Mouse (Mus musculus): ENCODE data around the gene Cdk2ap1. TPM values are rescaled to one million over a fixed set of nuclear protein-coding genes. Genes with fewer than 3 reads are reported as not detected.
"Not testable (repeated sequence)": the region's sequence is repeated elsewhere in the genome, so short reads cannot be mapped to it uniquely, and the experiment has no call there.

Cdk2ap1 gene
- polyA plus RNA-seq (2016; fragmentation: Nextera tagmentation; extraction: Ambion mirVana): 61.2 and 69.9 TPM in 2 replicates

DNA sequence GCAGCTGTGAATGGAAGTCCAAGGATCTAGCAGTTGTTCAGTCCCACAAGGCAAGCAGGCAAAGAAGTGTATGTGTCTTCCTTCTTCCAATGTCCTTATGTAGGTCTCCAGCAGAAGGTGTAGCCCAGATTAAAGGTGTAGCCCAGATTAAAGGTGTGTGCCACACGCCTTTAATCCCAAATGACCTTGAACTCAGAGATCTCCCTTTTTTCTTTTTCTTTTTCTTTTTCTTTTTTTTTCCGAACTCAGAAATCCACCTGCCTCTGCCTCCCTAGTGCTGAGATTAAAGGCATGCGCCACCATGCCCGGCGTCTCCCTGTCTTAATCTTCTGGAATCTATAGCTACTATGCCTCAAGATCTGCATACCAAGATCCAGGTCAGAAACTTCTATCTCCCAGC is at the start of gene Cdk2ap1:
Gene Cdk2ap1, minus strand, starts transcription at position 101 of the 400 bp plus-strand sequence.
- WGBS: 89% methylated on average over 5 of the region's 5 CpGs
- H3K4me3 ChIP-seq, H3K9ac ChIP-seq: not testable (repeated sequence)

GRCm38 (mm10) chr5:124412163-124412562 is 49.3 kb upstream of the Cdk2ap1 start:
- 80% methylated on average over 5 of the region's 5 CpGs for WGBS
- H3K4me3 ChIP-seq: no peak overlapping the region
- H3K9ac ChIP-seq: no peak overlapping the region
- peaks cover 4% of the 10 kb centered on the region for H3K4me1 ChIP-seq (replicated peaks)
- no peak overlapping the region for H3K4me2 ChIP-seq
- ATAC-seq (ENCODE audit: insufficient number of reproducible peaks, low FRiP score): no peak
- no peaks in the 10 kb centered on the region for H3K27me3 ChIP-seq (replicated peaks)
- H3K27ac ChIP-seq (ENCODE audit: poor library complexity, severe bottlenecking): no peak overlapping the region
- H3K9me3 ChIP-seq (replicated peaks): no peaks in the 10 kb centered on the region
- H3K36me3 ChIP-seq: peaks cover 54% of the 10 kb centered on the region

More for the DNA sequence above, at the start of gene Cdk2ap1:
- not testable (repeated sequence) for H3K9me3 ChIP-seq (replicated peaks); ATAC-seq (ENCODE audit: insufficient number of reproducible peaks, low FRiP score); H3K4me1 ChIP-seq (replicated peaks); H3K36me3 ChIP-seq; H3K27ac ChIP-seq (ENCODE audit: poor library complexity, severe bottlenecking); H3K4me2 ChIP-seq; H3K27me3 ChIP-seq (replicated peaks)

GRCm38 (mm10) chr5:124410808-124411207 is 47.9 kb upstream of the Cdk2ap1 start:
- H3K36me3 ChIP-seq: peaks cover 65% of the 10 kb centered on the region
- H3K4me1 ChIP-seq (replicated peaks): no peaks in the 10 kb centered on the region

DNA sequence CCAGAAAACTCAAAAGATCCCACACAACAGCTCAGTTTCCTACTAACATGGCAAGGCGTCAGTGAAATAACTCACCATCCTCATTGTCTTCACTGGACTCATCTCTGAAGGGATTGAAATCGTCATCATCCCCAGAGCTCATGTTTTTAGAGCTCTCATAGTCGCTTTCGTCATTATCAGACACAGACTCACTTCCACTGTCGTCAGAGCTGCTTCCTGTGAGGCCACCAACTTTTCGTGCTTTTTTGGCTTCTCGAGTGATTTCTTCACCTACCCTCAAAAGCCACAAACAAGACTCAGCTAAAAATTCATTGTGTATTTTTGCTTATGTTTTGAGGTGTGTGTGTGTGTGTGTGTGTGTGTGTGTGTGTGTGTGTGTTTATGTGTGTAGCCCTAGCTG is 30.8 kb upstream of the Cdk2ap1 start:
- no peaks in the 10 kb centered on the region for H3K9me3 ChIP-seq (replicated peaks)
- H3K4me1 ChIP-seq (replicated peaks): no peaks in the 10 kb centered on the region
- H3K4me2 ChIP-seq: no peak overlapping the region
- ATAC-seq (ENCODE audit: insufficient number of reproducible peaks, low FRiP score): no peak
- peaks cover 71% of the 10 kb centered on the region for H3K36me3 ChIP-seq
- no peak overlapping the region for H3K9ac ChIP-seq
- no peak overlapping the region for H3K27ac ChIP-seq (ENCODE audit: poor library complexity, severe bottlenecking)
- 78% methylated on average over 7 of the region's 7 CpGs for WGBS
- no peak overlapping the region for H3K4me3 ChIP-seq
- H3K27me3 ChIP-seq (replicated peaks): no peaks in the 10 kb centered on the region

More at GRCm38 (mm10) chr5:124410808-124411207, 47.9 kb upstream of the Cdk2ap1 start:
- H3K4me3 ChIP-seq: no peak overlapping the region
- H3K27ac ChIP-seq (ENCODE audit: poor library complexity, severe bottlenecking): no peak overlapping the region
- WGBS: 79% methylated on average over 3 of the region's 3 CpGs
- H3K27me3 ChIP-seq (replicated peaks): no peaks in the 10 kb centered on the region
- no peaks in the 10 kb centered on the region for H3K9me3 ChIP-seq (replicated peaks)
- H3K9ac ChIP-seq: no peak overlapping the region
- ATAC-seq (ENCODE audit: insufficient number of reproducible peaks, low FRiP score): no peak
- H3K4me2 ChIP-seq: no peak overlapping the region

DNA sequence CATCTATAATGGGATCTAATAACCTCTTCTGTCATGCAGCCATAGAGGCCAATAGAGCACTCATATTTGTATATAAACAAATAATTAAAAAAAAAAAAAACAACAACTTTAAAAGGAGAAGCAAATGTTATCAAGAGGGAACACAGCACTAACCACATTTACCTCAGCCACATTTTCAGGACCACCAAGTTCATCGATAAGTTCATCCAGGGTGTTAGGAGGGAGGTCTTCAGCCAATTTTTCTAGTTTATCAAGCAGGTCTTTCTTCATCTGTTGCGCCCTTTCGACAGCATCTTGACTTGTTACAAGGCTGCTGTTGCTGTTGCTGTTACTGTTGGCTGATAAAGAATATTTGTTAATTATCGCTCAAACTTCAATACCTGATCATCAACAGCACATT is 29.5 kb upstream of the Cdk2ap1 start:
- H3K9me3 ChIP-seq (replicated peaks): no peaks in the 10 kb centered on the region
- no peak overlapping the region for H3K27ac ChIP-seq (ENCODE audit: poor library complexity, severe bottlenecking)
- no peak overlapping the region for H3K4me3 ChIP-seq
- no peak overlapping the region for H3K9ac ChIP-seq
- H3K27me3 ChIP-seq (replicated peaks): no peaks in the 10 kb centered on the region
- peaks cover 77% of the 10 kb centered on the region for H3K36me3 ChIP-seq
- no peak for ATAC-seq (ENCODE audit: insufficient number of reproducible peaks, low FRiP score)
- H3K4me1 ChIP-seq (replicated peaks): no peaks in the 10 kb centered on the region
- H3K4me2 ChIP-seq: no peak overlapping the region
- WGBS: 93% methylated on average over 4 of the region's 4 CpGs

DNA sequence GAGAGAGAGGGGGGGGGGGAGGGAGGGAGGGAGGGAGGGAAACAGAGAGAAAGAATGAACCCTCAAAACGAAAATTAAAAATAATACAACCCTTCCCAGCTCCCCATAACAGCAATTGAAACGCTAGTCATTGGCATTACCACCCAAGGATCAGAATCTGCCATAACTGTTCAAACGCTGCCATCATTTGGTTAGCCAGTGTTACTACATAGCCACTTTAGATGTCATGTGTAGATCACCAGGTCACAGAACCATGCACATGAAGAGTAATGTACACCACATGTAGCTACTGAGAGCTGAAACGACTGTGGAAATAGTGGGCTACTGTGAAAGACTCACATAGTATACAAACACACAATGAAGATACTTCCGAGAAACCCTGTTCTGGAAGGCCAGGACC is 25.1 kb upstream of the Cdk2ap1 start:
- Histone ChIP-seq H3K9ac (no peak overlapping the region), H3K4me3 (no peak overlapping the region), H3K4me1 (replicated peaks) (no peaks in the 10 kb centered on the region), H3K9me3 (replicated peaks) (no peaks in the 10 kb centered on the region), H3K36me3 (peaks cover 83% of the 10 kb centered on the region), H3K27ac (ENCODE audit: poor library complexity, severe bottlenecking) (no peak overlapping the region), H3K4me2 (no peak overlapping the region), H3K27me3 (replicated peaks) (no peaks in the 10 kb centered on the region)
- ATAC-seq (ENCODE audit: insufficient number of reproducible peaks, low FRiP score): no peak
- 87% methylated on average over 5 of the region's 5 CpGs for WGBS

GRCm38 (mm10) chr5:124380121-124380520 is 17.2 kb upstream of the Cdk2ap1 start:
- H3K4me1 ChIP-seq (replicated peaks): no peaks in the 10 kb centered on the region
- no peak for ATAC-seq (ENCODE audit: insufficient number of reproducible peaks, low FRiP score)
- no peak overlapping the region for H3K4me2 ChIP-seq
- H3K36me3 ChIP-seq: peaks cover 91% of the 10 kb centered on the region
- no peaks in the 10 kb centered on the region for H3K9me3 ChIP-seq (replicated peaks)
- no peak overlapping the region for H3K9ac ChIP-seq
- H3K27me3 ChIP-seq (replicated peaks): no peaks in the 10 kb centered on the region
- H3K4me3 ChIP-seq: no peak overlapping the region
- H3K27ac ChIP-seq (ENCODE audit: poor library complexity, severe bottlenecking): no peak overlapping the region
- WGBS: 78% methylated on average over 1 of the region's 1 CpGs

- H3K4me2 ChIP-seq: no peak overlapping the region
- H3K4me3 ChIP-seq: no peak overlapping the region
- WGBS: 90% methylated on average over 4 of the region's 4 CpGs
- H3K27me3 ChIP-seq (replicated peaks): no peaks in the 10 kb centered on the region
- no peak overlapping the region for H3K9ac ChIP-seq
- H3K4me1 ChIP-seq (replicated peaks): no peaks in the 10 kb centered on the region
- ATAC-seq (ENCODE audit: insufficient number of reproducible peaks, low FRiP score): no peak
- H3K36me3 ChIP-seq: peaks cover 87% of the 10 kb centered on the region
- H3K9me3 ChIP-seq (replicated peaks): no peaks in the 10 kb centered on the region
- no peak overlapping the region for H3K27ac ChIP-seq (ENCODE audit: poor library complexity, severe bottlenecking)
Measured at GRCm38 (mm10) chr5:124377149-124377548, 14.3 kb upstream of the Cdk2ap1 start.

DNA sequence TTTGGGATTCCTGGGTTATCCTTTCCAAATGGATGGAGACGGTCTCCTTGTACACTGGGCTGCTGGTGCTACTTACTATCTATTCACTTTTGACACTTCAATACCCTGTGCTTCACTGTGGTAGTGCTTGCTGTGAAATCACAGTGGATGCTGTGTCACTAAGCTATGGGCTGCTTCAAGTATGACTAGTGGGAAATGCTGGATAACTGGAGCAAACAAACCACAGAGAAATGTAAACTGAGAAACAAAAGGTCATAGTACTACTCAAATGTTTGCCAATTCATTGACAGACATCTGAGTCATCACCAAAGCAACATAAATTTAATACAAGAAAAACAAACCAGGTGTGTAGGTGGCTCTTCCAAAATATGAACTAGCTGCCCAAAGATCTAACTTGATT is 13.5 kb upstream of the Cdk2ap1 start:
- Histone ChIP-seq H3K27me3 (replicated peaks) (no peaks in the 10 kb centered on the region), H3K9ac (no peak overlapping the region), H3K4me1 (replicated peaks) (no peaks in the 10 kb centered on the region), H3K36me3 (peaks cover 88% of the 10 kb centered on the region), H3K4me3 (no peak overlapping the region), H3K27ac (ENCODE audit: poor library complexity, severe bottlenecking) (no peak overlapping the region), H3K9me3 (replicated peaks) (no peaks in the 10 kb centered on the region), H3K4me2 (no peak overlapping the region)
- 95% methylated on average over 1 of the region's 1 CpGs for WGBS
- ATAC-seq (ENCODE audit: insufficient number of reproducible peaks, low FRiP score): no peak

- no peak overlapping the region for H3K4me3 ChIP-seq
- no peak overlapping the region for H3K9ac ChIP-seq
- ATAC-seq (ENCODE audit: insufficient number of reproducible peaks, low FRiP score): no peak
- 96% methylated on average over 7 of the region's 7 CpGs for WGBS
- H3K36me3 ChIP-seq: peaks cover 87% of the 10 kb centered on the region
- H3K27me3 ChIP-seq (replicated peaks): no peaks in the 10 kb centered on the region
- no peaks in the 10 kb centered on the region for H3K4me1 ChIP-seq (replicated peaks)
- no peak overlapping the region for H3K4me2 ChIP-seq
- H3K9me3 ChIP-seq (replicated peaks): no peaks in the 10 kb centered on the region
- no peak overlapping the region for H3K27ac ChIP-seq (ENCODE audit: poor library complexity, severe bottlenecking)
Measured at GRCm38 (mm10) chr5:124374298-124374697, 11.4 kb upstream of the Cdk2ap1 start.

GRCm38 (mm10) chr5:124366721-124367120 is 3.8 kb upstream of the Cdk2ap1 start:
- Histone ChIP-seq H3K27me3 (replicated peaks) (no peaks in the 10 kb centered on the region), H3K4me2 (no peak overlapping the region), H3K36me3 (peaks cover 38% of the 10 kb centered on the region), H3K27ac (ENCODE audit: poor library complexity, severe bottlenecking) (no peak overlapping the region), H3K4me3 (no peak overlapping the region), H3K9me3 (replicated peaks) (no peaks in the 10 kb centered on the region), H3K4me1 (replicated peaks) (no peaks in the 10 kb centered on the region), H3K9ac (no peak overlapping the region)
- no peak for ATAC-seq (ENCODE audit: insufficient number of reproducible peaks, low FRiP score)
- 83% methylated on average over 3 of the region's 3 CpGs for WGBS

DNA sequence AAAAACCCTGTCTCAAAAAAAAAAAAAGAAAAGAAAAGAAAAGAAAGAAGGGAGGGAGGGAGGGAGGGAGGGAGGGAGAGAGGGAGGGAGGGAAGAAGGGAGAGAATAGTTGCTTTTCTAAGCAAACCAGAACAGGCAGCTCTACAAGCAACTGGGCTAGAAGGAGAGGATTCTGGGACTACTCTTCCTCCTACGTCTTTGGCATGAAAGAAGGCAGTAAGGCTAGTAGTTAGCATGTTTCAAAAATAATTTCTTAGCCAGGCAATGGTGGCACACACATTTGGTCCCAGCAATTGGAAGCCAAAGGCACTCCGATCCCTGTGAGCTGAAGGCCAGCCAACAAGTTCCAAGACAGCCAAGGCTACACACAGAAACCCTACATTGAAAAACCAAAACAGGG is 2.9 kb upstream of the Cdk2ap1 start:
- H3K27ac ChIP-seq (ENCODE audit: poor library complexity, severe bottlenecking): no peak overlapping the region
- no peak overlapping the region for H3K9ac ChIP-seq
- no peaks in the 10 kb centered on the region for H3K9me3 ChIP-seq (replicated peaks)
- H3K27me3 ChIP-seq (replicated peaks): no peaks in the 10 kb centered on the region
- no peaks in the 10 kb centered on the region for H3K4me1 ChIP-seq (replicated peaks)
- no peak for ATAC-seq (ENCODE audit: insufficient number of reproducible peaks, low FRiP score)
- no peak overlapping the region for H3K4me3 ChIP-seq
- H3K36me3 ChIP-seq: peaks cover 28% of the 10 kb centered on the region
- WGBS: 81% methylated on average over 2 of the region's 2 CpGs
- H3K4me2 ChIP-seq: no peak overlapping the region

Measured in heart, embryonic 12.5 days (tissue).